Mouse (Mus musculus) intestine, postnatal 0 days (tissue): Measurements from ENCODE around the gene Mrtfa. TPM values are rescaled to one million over a fixed set of nuclear protein-coding genes. Genes with fewer than 3 reads are reported as not detected.

Source experiments
- ATAC-seq: fragments of 200-750 bp; cut with Nextera tagmentation; 2 replicates; pipeline ENCODE4 v1.8.0; 2017; ENCODE audit warnings: mild to moderate bottlenecking, moderate TSS enrichment, moderate library complexity
- H3K27ac ChIP-seq: fragments of 300-500 bp; sonication (generic); 2 replicates; pipeline ENCODE4 v1.5.1; 2014; ENCODE audit warnings: mild to moderate bottlenecking, low read depth, low read length, moderate library complexity
- H3K27me3 ChIP-seq: fragments of 300-500 bp; sonication (generic); replicated peaks from 2 replicates; pipeline ENCODE4 v1.6.1; 2014; ENCODE audit warnings: low read length, mixed read lengths; ENCODE audit not compliant: control insufficient read depth, insufficient read depth
- H3K36me3 ChIP-seq: fragments of 300-500 bp; sonication (generic); 2 replicates; pipeline ENCODE4 v1.6.1; 2014; ENCODE audit warnings: mild to moderate bottlenecking, moderate library complexity; ENCODE audit not compliant: control insufficient read depth, insufficient read depth
- H3K4me1 ChIP-seq: fragments of 300-500 bp; sonication (generic); replicated peaks from 2 replicates; pipeline ENCODE4 v1.6.1; 2014; ENCODE audit warnings: antibody characterized with exemption, low read length, mixed read lengths; ENCODE audit not compliant: control insufficient read depth, insufficient read depth
- H3K4me2 ChIP-seq: fragments of 300-500 bp; sonication (generic); replicated peaks from 2 replicates; pipeline ENCODE4 v1.6.1; 2014; ENCODE audit warnings: low read depth, mild to moderate bottlenecking, moderate library complexity
- H3K4me3 ChIP-seq: fragments of 300-500 bp; sonication (generic); 2 replicates; pipeline ENCODE4 v1.5.1; 2014; ENCODE audit warnings: low read depth, low read length
- H3K9ac ChIP-seq: fragments of 300-500 bp; sonication (generic); 2 replicates; pipeline ENCODE4 v1.6.1; 2014; ENCODE audit warnings: mild to moderate bottlenecking, low read depth, low read length
- H3K9me3 ChIP-seq: fragments of 300-500 bp; sonication (generic); 2 replicates; pipeline ENCODE4 v1.6.1; 2016; ENCODE audit warnings: mixed run types; ENCODE audit not compliant: control insufficient read depth
- CTCF ChIP-seq: sonication (generic); IDR thresholded peaks from 2 replicates; pipeline ENCODE4 v1.5.1; 2016; ENCODE audit warnings: low read depth, mild to moderate bottlenecking, control low read depth, antibody characterized with exemption, moderate library complexity
- WGBS: fragments of 180-500 bp; shearing (Covaris S2); extraction: QIAGEN DNeasy Blood & Tissue Kit; methylation state at CpG from one replicate; pipeline ENCODE4 v1.1.7; 2014; 5-methylcytosine and 5-hydroxymethylcytosine counted together
- polyA plus RNA-seq: library from polyadenylated mRNA; unstranded; fragments of >200 nt; fragmentation: Nextera tagmentation; extraction: Ambion mirVana; gene quantifications from 2 replicates; pipeline ENCODE4 v1.2.1, GENCODE M21; 2015

Mrtfa gene
- polyA plus RNA-seq, 1 experiment from 2014 or later, result 9.0 TPM

DNA sequence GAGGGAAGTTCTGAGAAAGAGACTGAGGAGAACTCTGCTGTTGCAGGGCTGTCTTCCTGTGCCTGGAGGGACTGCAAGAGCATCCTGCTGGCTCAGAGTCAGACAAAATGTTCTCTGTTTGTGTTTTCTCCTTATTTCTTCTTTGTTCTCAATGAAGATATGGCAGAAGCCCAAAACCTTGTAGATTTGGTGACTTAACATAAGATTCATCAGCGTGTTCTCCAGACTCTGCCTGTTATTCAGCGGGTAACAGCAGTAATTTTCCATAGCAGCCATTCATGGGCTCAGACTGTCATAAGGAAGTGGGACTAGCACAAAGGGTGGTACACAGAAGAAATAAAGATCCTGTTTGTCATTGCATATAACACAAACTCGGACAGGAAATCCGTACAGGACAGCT, 210.9 kb downstream of the Mrtfa start:
- WGBS, result 48% methylated on average over 4 of the region's 4 CpGs
- no peak overlapping the region for H3K9ac ChIP-seq
- no peak overlapping the region; the same call in 1 of the 2 replicates for H3K4me2 ChIP-seq
- no peak overlapping the region for H3K4me3 ChIP-seq
- H3K36me3 ChIP-seq, result no peaks in the 10 kb centered on the region
- no peak for TF ChIP-seq CTCF
- H3K4me1 ChIP-seq, result 0 out of 2 replicates have a peak, but pooled peaks cover 3% of the 10 kb centered on the region
- no peak for ATAC-seq
- H3K27me3 ChIP-seq, result no peaks in the 10 kb centered on the region
- no peaks in the 10 kb centered on the region for H3K9me3 ChIP-seq
- H3K27ac ChIP-seq, result no peak overlapping the region; the same call in 1 of the 2 replicates

DNA sequence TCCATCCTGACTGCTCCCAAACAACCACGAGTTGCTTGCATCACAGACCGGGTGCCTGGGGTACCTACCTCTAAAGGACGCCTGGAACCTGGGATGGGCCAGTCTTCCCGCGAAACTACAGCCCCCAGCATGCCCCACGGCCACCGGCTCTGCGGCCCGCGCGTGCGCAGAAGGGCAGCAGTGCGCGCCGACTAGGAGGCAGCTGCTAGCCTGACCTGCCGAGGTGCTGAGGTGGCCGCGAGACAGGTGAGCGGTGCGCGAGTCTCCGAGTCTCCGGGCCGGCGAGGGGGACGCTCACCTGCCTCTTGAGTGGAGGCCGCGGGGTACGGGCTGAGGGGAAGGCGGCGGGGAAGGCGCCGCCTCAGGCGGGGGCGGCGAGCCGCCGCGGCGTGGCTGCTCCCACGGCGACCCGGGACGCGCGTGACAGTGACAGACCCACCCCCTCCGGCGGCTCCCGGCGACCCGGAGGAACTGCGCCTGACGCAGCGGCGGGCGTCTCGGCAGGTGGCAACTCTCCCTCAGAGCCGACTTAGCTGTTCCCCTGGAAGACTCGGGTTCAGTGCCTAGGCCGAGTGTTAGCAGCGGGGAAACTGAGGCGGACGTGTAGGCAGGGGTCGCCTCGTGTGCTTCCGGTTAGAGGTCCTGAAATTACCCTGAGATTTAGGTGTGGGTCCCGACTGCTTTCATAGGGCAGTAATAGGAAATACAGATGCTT, 212.8 kb downstream of the Mrtfa start, which contains the start of gene Sgsm3:
Sgsm3 (plus strand) TSS at position 146 of the 715 bp plus-strand sequence.
- 1% methylated on average over 59 of the region's 67 CpGs for WGBS
- peak within 1 kb of the TSS; percentile 73 for H3K9ac ChIP-seq
- no peaks in the 10 kb centered on the region for H3K4me1 ChIP-seq
- peak within 1 kb of the TSS; percentile 57; the same call in 1 of the 2 replicates for H3K27ac ChIP-seq
- H3K4me3 ChIP-seq, result peak within 1 kb of the TSS; percentile 88
- ATAC-seq, result peak; percentile 89
- no peaks in the 10 kb centered on the region for H3K9me3 ChIP-seq
- H3K36me3 ChIP-seq, result no peaks in the 10 kb centered on the region
- no peaks in the 10 kb centered on the region for H3K27me3 ChIP-seq
- no peak for TF ChIP-seq CTCF
- peak within 1 kb of the TSS; percentile 98 for H3K4me2 ChIP-seq

GRCm38 (mm10) chr15:80975666-80976065, 214.9 kb downstream of the Mrtfa start:
- Histone ChIP-seq H3K4me3 (no peak overlapping the region), H3K9ac (no peak overlapping the region), H3K36me3 (no peaks in the 10 kb centered on the region), H3K27me3 (no peaks in the 10 kb centered on the region), H3K27ac (no peak overlapping the region), H3K9me3 (no peaks in the 10 kb centered on the region), H3K4me2 (no peak overlapping the region), H3K4me1 (no peaks in the 10 kb centered on the region)
- WGBS, result 82% methylated on average over 3 of the region's 3 CpGs
- no peak for TF ChIP-seq CTCF
- ATAC-seq, result no peak

GRCm38 (mm10) chr15:80974311-80974710, 216.2 kb downstream of the Mrtfa start:
- Histone ChIP-seq H3K27me3 (no peaks in the 10 kb centered on the region), H3K9me3 (no peaks in the 10 kb centered on the region), H3K4me2 (no peak overlapping the region), H3K4me1 (no peaks in the 10 kb centered on the region), H3K9ac (no peak overlapping the region), H3K27ac (no peak overlapping the region), H3K36me3 (peaks cover 5% of the 10 kb centered on the region), H3K4me3 (no peak overlapping the region)
- ATAC-seq, result no peak
- 41% methylated on average over 5 of the region's 5 CpGs for WGBS
- TF ChIP-seq CTCF, result no peak

DNA sequence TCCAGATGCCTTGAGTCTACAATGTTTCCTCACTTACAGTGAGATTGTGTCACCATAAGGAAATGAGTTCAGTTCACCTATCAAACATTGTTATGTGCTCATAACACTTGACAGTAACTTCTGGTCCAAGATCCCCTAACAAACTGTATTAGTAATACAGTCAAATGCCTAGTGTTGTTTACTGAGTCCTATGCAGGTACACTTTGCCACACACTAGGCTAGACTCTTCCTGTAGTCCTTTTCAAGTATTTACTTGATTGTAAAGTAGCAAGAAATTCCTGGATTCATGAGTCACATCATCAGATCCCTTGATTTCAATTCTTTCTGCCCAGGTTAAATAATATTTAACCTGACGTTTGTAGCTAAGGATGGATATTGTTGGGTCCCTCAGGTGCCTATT, 221.2 kb downstream of the Mrtfa start:
- Histone ChIP-seq H3K4me2 (no peak overlapping the region), H3K27ac (no peak overlapping the region), H3K27me3 (no peaks in the 10 kb centered on the region), H3K4me1 (no peaks in the 10 kb centered on the region), H3K4me3 (no peak overlapping the region), H3K9ac (no peak overlapping the region), H3K36me3 (peaks cover 47% of the 10 kb centered on the region), H3K9me3 (no peaks in the 10 kb centered on the region)
- no peak for ATAC-seq
- no peak for TF ChIP-seq CTCF
- 76% methylated on average over 1 of the region's 1 CpGs for WGBS

Other genes with a start within 250 kb of the Mrtfa start
- 30.8 and 31.9 TPM in 2 replicates for gene Adsl, start 242.3 kb downstream of the Mrtfa start, polyA plus RNA-seq
- gene Sgsm3, start 213.0 kb downstream of the Mrtfa start, polyA plus RNA-seq, result 13.3 and 13.4 TPM in 2 replicates
- gene Mchr1, start 44.7 kb upstream of the Mrtfa start, polyA plus RNA-seq, result 1.5 and 2.1 TPM in 2 replicates
- 30.6 and 33.2 TPM in 2 replicates for gene Slc25a17, start 170.1 kb upstream of the Mrtfa start, polyA plus RNA-seq
- gene St13, start 209.3 kb upstream of the Mrtfa start, polyA plus RNA-seq, result 66.9 and 68.2 TPM in 2 replicates
- gene Xpnpep3, start 209.4 kb upstream of the Mrtfa start, polyA plus RNA-seq, result 2.3 and 2.4 TPM in 2 replicates
- 0.17 and 0.35 TPM in 2 replicates for gene Dnajb7, start 217.5 kb upstream of the Mrtfa start, polyA plus RNA-seq